Mouse (Mus musculus) layer of hippocampus, postnatal 10 days (tissue): ENCODE measurements at regions not wholly inside any gene's neighbourhood (a gene's known extent, or its start where the extent isn't known, plus 50 kb on each side); places are given as distances from the start of the nearest gene placed in this dataset.
"Not testable (repeated sequence)": the region's sequence is repeated elsewhere in the genome, so short reads cannot be mapped to it uniquely, and the experiment has no call there.

Source experiments
- DNase-seq, 2 experiments: peaks; one replicate each; pipeline ENCODE4 v3.0.0; 2021; ENCODE audit warnings: low spot score in 2 of 2

DNA sequence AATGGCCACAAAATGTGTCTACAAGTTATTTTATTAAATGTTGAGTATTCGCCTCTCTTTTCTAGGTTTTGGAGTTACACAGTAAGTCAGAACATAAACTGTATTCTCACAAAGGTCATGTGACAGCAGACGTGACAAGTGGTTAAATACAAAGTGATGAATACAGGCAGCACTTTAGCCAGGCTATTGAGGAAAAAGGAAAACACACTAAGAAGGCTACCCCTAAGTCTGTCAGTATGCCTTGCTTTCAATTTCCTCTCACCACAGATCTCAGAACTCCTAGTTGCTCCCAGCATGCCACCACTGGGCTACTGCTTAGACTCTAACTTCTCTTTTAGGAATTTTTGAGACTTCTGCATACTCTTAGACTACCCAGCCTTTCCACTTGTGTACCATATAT is 297.9 kb upstream of the Pex5l start:
- no peak for DNase-seq

DNA sequence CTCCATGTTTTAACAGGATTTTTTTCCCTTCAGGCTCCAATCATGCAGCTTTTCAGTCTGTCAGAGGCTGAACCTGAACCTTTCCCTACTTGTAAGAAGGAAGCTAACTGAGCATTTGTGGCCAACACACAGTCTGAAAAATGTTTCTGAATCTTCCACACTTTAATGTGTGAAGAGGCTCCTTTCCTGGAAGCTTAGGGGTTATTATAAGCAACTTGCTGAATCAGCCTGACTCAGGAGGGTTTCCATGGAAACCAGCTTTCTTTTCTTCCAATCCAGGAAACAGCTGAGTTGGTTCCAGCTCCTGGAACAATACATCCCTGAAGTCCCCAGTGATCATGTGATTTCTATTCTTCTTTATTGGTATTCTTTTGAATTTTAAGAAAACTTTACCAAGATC is 297.5 kb upstream of the Pex5l start:
- no peak for DNase-seq

DNA sequence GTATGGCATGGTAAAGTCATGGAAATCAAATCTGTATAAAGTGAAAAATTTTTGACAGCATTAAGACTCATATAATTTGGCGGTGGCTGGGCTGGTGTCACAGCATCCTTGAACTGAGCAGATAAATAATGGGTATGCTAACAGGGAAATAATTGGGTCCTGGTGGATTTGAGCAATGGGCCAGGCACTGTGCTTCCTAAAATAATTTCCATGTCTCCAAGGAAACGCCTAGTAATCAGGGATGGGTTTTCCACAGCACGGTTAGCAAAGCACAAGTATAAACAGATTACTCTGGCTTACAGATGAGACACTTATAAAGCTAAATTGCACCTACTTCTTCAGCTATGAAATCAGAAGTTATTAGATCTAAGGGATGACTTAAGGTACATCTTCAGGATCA is 273.9 kb upstream of the Pex5l start:
- DNase-seq = no peak

DNA sequence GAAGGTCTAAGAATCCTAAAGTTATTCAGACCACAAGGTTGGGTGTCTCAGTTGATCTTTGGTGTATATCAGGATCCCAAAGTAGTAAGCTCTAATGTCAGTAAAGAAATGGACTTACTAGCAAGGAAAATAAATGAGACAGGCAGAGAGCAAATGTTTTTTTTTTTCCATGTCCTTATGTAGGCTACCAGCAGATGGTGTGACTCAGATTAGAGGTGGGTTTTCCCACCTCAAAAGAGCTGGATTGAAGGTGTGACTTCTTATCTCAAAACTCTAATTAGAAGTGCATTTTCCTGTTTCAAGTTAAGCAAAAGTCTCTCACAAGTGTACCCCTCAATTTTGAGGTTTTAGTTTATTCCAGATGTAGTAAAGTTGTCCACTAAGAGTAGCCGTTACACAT is 273.3 kb upstream of the Pex5l start:
- no peak for DNase-seq

DNA sequence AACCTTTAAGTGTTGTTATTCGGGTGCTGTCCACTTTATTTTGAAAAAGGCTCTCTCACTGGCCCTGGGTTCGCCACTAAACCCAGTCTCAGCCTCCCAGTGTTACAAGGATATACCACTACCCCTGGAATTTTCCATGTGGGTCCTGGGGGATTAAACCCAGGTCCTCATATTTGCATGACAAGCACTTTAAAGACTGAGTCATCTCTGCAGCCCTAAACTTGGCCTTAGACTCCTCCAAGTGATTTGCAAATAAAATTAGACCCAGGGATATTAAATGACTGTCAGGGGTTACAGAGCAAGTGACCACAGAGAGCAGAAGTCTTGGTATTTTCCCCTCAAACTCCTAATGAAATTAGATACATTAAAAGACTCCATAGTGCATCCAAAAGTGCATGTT is 258.9 kb upstream of the Pex5l start:
- DNase-seq = no peak

DNA sequence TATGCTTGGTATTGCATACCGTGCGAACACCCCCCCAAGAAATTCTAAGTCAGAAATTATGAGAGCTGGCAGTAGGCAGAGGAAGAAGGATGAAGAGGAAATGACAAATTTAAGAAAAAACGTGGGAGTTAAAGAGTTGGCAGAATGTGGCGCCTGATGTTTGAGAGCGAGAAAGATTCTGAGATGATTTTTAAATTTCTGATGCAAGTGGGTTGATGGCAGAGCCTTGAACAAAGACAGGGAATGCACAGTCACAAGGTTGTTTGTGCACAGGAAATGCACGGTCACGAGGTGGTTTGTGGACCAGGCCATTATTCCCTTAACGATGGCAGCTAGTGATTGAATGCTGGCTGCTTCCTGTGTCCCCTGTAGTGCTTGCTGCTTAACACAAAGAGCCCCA is 256.3 kb upstream of the Pex5l start:
- DNase-seq = no peak

DNA sequence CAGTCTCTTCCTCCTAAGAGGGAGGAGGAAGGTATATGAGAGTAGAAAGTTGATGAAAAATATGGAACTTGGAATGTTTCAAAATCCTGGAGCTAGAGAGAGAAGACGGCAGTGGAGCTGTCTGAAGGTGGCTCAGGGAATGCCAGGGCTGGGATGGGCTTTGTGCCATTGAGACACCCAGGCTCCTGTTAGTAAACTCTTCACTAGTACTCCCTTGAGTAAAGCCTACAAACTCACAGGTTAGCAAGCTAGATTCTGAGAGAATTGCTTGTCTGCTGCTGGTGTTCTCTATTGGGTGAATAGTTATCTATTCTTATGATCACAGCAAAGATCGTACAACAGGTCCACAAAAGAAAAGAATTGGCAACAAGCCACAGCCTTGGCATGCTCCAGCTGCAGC is 255.3 kb upstream of the Pex5l start:
- DNase-seq = no peak

DNA sequence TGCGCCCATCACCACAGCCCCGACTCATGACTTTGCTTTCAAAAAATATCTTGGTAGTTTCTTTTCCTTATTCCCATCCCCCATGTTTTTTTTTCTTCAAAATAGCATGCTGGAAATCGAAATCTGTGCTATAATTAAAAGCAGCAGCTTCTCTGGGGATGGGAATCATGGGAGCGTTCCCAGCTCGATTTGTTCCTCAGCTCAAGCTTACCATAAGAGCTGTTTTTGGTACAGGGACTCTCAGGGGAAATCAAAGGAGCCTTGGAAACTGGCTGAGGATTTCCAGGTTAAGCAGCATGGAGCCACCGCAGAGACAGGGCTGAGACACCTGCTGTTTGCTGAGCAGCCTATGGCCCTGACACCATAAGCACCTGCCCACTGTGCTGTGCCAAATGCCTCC is 254.2 kb upstream of the Pex5l start:
- no peak for DNase-seq

DNA sequence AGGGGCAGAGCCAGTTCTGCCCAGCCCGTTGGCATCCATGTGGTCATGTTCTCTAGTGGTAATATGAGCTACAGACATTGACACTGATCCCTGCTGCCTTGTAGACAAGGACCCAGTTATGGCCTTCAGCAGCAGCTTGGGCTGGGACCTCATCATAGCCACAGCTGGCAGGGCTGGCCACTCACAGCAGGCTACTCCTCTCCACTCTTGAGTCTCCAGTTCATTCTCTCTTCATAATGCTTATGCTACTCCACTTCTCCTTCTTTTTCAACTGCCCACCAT is 249.4 kb upstream of the Pex5l start:
- no peak for DNase-seq

DNA sequence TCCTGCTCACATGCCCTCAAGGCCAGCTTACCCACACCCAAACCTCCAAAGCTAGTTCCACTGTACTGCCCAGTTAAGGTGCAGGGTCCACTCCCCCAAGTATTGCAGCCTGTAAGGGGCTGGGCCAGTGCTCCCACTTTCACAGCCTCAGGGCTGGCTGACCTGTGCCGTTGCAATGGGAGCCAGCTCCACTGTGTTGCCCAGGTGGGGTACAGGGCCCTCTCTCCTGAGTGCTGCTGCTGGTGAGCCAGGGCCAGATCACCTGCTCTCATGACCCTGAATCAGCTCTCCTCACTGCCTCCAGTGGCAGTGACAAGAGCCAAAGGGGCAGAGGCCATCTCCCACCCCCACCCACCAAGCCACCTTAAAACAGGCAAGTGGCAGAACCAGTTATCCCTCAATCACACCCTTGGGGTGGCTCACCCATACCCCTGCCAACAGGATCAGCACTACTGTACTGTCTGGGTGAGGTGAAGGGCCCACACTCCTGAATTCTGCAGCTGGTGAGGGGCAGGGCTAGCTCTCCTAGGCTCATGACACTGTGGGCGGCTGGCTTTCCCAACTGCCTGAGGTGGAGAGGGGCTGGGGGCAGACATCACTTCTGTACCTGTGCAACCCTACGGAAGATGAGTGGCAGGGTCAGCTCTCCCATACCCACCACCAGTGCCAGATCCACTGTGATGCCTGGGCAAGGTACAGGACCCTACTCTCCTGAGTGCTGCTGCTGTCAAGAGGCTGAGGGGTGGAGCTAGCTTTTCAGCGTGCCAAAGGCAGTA is 248.9 kb upstream of the Pex5l start:
- no peak for DNase-seq

DNA sequence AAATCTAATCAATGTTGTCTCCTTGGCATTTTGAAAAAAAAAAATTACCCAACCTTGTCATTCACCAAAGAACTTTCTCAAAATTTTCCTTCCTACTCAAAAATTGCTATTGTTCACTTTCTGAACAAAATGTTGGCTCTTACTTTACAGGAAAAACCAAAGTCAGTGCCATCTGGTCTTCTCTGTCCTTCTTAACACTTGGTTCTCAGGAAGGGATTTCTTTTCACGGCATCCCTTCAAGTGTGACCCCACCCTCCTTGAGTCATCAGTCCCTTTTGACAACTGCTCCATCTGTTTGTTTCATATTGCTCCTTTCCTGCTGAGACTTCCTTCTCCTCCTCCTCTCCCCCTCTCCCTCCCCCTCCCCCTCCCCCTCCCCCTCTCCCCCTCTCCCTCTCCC is 245.1 kb upstream of the Pex5l start:
- DNase-seq = no peak

DNA sequence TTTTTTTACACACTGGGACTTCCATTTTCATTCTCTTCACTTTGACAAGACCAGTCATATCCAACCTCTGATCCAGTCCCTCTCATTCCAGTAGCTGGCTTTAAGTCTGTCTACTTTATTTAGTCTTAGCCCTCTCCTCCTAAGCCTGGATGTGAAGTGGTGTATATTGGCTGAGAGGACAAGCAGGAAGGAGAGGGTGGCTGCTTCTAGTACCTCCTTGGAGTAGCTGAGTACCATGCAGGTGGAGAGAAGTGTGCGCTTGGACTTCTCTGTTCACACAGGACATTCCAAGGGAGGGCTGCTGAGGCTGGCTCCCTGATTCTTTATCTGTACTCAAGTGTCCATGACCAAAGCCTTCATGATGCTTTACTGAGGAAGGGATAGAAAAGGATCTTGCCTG is 240.6 kb upstream of the Pex5l start:
- DNase-seq = no peak

DNA sequence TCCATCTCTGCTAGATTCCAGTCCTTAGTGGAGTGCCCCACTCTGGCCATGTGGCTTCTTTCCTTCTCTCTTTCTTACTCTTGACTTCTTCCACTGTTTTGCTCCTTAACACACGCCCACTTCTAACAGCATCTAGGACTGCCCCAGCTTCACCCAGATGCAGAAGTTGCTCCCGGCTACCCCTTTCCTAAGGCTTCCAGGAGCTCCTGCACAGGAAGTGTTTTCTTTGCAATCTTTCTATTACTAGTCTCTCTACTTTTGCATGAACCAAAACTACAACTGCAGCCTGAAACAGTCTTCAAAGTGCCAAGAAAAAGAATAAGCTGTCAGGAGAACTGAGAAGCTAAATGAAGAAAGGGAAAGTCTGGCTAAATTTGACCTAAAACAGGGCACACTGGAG is 236.6 kb upstream of the Pex5l start:
- DNase-seq = no peak

DNA sequence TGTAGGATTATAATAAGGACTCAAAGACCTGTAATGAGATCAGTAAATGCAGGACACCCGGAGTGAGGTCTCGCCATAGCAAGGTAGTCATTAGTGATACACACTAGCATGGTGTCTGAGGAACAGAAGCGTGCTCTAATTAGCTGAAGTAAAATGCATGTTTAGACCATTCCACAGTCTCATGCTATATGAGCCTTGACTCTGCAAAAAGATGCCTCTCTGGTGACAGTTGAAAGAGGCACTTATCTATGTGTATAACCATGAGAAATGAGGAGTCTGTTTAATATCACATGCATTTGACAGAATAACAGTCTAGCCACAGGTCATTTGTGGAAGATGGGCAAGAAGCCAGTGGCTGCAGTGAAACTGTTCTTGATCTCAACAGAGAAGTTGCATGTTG is 232.1 kb upstream of the Pex5l start:
- no peak for DNase-seq

DNA sequence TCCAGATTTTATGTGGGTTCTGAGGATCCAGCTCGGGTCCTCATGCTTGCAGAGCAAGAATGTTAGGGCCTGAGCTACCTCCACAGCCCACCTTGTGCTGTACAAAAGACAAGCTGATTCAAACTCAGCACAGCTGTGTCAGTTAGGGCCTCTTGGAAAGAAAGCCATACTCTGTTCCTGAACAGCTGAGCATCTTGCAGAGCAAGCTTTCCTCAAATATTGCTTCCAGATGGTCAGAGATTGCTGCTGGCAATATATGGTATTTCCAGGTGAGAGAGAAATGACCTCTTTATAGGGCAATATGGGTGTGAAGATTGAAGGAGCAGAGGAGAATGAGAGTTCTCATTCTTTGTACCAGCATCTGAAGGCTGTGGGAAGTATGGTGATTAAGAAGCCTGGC is 229.8 kb upstream of the Pex5l start:
- no peak for DNase-seq

DNA sequence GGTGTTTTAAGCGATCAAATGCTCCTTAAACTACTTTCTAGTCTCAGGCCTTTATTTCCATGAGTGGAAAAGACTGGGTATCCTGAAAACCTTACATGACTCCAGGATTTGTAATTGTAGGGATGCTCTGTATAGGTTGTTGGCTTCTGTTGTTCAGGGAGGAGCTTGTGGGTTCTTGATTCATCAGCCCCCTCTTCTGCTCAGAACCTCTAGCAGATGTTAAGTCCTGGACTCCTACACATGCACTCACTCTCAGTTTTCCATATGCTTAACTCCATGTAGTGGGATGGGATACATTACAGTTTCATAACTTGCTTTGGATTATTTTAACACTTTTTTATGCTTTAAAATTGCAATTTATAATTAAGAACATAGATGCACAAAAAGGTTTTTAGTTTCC is 220.5 kb upstream of the Pex5l start:
- DNase-seq = no peak

DNA sequence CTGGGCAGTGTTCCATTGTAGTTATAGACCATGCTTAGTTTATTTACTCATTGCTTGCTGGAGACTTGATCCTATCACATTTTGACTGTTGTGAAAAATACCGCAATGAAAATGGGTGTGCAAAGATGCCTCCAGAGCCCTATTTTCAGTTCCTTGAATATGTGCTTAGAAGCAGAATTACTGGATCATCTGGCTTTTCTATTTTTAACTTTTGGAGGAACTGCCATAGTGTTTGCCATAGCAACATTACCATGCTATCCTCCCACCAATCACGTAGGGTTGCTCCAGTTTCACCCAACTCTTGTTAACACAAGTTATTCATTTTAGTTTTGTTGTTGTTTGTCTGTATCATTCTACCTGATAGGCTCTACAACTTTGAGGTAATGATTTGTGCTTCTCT is 217.0 kb upstream of the Pex5l start:
- DNase-seq = no peak

DNA sequence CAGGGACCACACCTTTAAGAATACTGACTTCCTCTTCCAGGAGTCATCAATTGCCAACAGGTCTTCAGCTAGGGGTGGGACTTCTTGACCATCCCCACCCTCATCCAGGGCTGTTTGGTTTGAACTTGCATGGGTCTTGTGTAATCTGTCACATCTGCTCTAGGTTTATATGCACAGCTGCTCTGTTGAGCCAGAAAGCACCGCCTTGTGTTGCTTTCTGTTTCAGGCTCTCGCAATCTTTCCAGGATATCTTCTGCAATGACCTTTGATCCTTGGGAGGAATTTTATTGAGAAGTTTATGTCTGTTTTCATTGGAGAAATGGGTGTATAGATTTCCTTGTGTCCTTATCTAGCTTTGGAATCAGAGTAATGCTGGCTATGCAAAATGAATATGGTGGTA is 210.8 kb upstream of the Pex5l start:
- no peak for DNase-seq

DNA sequence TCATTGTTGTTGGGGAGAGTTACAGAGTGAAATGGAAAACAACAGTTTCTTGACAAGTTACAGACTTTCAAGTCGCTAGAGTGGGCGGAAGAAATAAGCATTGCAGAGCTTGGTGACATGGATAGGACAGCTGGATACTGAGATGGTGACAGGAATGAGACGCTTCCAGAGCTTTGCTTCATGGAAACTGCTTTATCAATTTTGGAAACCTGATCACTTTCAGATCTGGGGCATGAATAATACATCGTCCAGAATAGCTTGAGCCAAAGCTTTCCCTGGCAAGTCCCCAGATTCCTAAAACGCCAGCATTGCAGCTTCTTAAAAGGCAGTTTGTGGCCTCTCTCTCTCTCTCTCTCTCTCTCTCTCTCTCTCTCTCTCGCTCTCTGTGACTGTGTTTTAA is 207.9 kb upstream of the Pex5l start:
- DNase-seq = peak in 1 of 2 experiments; percentile 27

DNA sequence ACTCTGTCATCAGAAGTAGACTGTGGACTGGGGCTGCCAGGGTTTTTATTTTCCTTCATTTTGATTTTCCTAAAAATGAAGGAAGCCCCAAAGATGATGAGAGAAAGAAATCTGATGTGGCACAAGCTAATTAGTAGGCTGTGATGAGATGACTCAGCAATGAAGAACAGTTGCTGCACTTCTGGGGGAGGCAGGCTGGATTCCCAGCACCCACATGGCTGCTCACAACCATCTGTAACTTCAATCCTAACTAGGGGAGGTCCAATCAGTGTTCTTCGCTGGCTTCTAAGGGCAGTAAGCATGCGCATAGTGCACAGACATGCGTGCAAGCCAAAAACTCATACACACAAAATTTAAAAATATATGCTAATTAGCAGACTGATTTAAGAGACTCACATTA is 191.0 kb upstream of the Pex5l start:
- no peak for DNase-seq

DNA sequence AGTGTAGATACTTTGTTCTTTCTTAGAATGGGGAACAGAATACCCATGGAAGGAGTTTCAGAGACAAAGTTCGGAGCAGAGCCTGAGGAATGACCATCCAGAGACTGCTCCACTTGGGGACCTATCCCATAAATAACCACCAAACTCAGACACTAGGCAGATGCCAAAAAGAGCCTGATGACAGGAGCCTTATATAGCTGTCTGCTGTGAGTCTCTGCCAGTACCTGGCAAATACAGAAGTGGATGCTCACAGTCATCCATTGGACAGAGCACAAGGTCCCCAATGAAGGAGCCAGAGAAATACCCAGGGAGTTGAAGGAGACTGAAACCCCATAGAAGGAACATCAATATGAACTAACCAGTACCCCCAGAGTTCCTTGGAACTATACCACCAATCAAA is 174.6 kb upstream of the Pex5l start:
- not testable (repeated sequence) for DNase-seq

DNA sequence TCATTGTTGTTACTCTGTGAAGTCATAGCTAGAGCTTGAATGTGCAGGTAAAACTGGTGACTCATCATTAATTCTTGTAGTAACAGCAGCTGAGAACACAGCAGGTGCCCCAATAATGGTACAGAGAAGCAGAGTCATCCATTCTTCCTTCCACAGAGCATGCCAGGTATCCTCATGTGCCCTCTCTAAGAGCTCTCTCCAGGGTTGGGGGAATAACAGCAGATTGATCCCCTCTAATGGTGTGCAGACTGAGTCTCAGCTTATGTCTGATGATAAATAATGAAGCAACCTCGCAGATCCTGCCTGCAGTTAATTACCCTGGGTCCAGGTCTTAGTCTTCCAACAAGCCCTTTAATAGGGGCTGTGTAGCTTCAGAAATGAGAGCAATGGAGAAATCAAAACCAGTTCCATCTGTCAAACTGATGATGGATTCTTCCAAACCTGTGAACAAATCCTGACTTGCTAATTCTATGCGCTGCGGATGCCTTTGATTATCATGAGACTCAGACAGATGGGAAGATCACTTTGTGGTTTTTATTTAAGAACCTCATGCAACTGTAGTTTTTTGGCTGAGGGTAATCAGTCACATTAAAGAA is 169.3 kb upstream of the Pex5l start:
- DNase-seq = peak; percentile 8 to 12

DNA sequence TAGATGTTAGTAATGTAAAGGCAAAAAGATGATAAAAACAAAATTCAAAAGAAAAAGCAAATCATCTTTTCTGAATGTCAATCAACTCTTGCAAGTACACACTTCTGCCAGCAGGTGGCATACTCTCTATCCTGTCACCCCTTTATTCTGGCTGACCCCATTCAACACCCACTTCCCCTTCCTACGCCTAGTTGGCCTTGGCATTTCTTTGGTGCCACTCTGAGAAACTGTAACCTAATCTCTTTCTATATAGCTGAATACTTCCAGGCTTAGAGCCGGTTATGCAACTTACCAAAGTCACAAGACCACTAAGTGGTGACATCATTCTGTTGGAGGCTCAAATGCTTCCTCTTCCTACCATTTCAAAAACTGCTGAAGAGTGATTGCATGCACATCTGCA is 165.2 kb upstream of the Pex5l start:
- DNase-seq = peak in 1 of 2 experiments; percentile 9

DNA sequence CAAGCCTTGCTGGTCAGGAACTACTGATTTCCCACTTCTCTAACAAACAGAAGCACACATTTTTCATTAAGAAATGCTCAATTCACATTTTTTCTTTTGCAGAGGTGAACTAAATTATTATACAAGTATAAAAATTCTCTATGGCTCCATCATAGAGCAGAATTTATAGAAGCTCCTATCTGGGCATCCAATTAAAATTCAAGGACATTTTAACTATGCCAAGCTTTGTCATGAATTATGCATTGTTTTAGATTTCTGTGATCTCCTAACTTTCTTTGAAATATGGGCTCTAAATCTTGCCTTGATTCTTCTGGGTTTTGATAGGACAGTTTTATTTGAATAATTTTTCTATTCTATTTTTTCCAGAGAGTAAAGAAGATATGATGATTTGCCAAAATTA is 163.1 kb upstream of the Pex5l start:
- no peak for DNase-seq
